Mouse (Mus musculus) adrenal gland, postnatal 36 days (tissue): ENCODE measurements around the gene Plpp3. TPM values are rescaled to one million over a fixed set of nuclear protein-coding genes. Genes with fewer than 3 reads are reported as not detected.

Experiments
- DNase-seq, 2 experiments: peaks; one replicate each; pipeline ENCODE4 v3.0.0; 2021; ENCODE audit warnings: mixed read lengths in 1 of 2
- total RNA-seq, 2 experiments: library from RNA; stranded (reverse); gene quantifications; 2 replicates each; pipeline ENCODE4 v1.2.3; 2021

Plpp3 gene
- total RNA-seq, 2 experiments from 2014 or later: 246 to 407 TPM

GRCm38 (mm10) chr4:105158169-105158555, 1.0 kb downstream of the Plpp3 start:
- peak; percentile 81 to 85 for DNase-seq

- DNase-seq: peak in 1 of 2 experiments; percentile 58
These were observed 1.7 kb downstream of the Plpp3 start for GRCm38 (mm10) chr4:105158651-105159530.

- no peak for DNase-seq
These were observed 2.4 kb downstream of the Plpp3 start for GRCm38 (mm10) chr4:105159531-105159870.

DNA sequence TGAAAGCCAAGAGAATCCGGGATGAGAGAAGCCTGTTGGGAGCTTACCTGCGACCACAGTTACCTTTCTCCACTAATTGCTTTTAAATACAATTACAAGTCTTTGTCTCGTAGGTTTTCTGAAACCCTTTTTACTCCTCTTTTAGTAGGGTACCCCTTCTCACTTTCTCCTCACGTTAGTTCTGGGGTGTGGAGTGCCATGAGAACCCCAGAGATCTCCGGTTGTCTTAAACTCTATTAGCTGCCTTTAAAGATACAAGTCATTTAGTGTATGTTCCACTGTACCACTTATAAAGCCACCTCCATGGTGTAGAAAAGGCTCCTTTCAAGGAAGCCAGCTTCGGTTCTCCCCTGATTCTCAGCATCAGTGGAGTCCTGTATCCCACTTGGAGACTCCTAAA, 3.3 kb downstream of the Plpp3 start:
- DNase-seq: no peak

DNA sequence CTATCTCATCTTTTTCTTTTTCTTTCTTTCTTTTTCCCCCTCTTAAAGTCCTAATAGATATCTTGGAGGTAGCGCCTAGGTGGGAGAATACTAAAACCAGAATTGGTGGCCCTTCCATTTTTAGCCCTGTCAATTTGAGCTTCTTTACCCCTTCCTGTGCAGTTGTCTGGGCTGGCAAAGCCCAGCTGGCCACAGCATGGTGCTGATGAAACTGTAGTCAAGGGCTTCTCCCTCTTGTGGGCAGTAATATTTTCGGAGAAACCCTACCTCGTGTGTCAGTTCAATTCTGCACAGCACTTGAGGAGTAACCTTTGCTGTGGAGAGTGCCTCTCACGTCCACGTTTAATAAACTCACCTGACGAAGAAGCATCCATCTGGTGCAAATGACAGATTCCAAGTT, 4.9 kb downstream of the Plpp3 start:
- DNase-seq: no peak

DNA sequence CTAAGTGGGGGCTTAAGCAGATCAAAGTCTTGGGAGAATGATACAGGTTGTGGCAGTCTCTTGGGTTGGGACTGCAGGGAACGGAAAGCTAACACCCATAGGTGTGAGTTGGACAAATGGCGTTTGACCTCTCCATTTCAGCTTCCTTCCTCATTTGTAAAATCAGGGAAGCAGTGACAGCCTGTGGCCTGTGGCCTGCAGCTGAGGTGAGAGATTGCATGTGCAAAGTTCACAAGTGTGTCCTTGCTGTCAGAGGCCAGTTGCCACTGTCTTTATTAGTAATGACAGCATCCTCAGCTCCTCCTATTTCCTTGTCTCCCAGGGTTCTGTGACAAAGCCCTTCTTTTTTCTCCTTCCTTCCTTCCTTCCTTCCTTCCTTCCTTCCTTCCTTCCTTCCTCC, 5.5 kb downstream of the Plpp3 start:
- DNase-seq: no peak

GRCm38 (mm10) chr4:105163981-105164411, 6.8 kb downstream of the Plpp3 start:
- no peak for DNase-seq

DNA sequence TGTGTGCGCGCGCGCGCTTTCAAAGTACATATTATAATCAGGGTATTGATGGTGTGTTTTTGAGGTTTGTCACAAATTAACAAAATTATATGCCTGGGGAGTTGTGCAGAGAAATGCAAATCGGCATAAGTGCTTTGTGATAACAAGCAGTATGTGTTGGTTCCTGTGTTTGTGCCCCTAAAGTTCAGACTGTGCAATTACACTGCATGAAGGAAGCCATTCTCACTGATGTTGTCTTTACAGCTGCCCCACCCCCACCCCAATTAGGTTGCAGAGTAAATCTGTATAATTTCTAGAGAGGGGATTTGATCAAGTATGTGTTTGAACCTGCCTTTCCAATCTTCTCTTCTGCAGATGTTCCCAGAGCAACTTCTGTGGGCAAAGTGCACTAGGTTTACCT, 7.8 kb downstream of the Plpp3 start:
- no peak for DNase-seq

DNA sequence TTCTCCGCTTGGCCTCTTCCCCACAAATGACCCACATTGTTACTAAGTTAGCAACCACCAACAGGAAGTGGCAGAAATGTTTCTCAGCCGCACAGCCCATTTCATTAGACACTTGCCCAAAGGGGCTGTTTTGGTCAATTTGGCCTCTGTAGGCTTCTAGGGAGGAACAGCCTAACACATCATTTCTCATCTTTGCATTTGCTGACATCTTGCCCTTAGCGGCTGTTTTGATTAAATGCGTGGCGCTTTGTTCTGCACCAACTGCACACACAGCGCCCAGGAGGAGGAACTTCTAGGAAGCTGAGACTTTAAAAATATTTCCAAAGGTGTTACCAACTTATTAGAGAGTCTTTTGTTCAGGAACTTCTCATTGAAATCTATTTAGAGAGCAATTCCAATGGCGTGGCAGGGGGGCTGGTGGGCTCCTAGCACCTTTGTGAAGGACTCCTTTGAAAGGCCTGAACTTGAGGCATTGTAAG, 12.0 kb downstream of the Plpp3 start:
- no peak for DNase-seq

- DNase-seq: no peak
These were observed 13.0 kb downstream of the Plpp3 start for GRCm38 (mm10) chr4:105169826-105170810.

DNA sequence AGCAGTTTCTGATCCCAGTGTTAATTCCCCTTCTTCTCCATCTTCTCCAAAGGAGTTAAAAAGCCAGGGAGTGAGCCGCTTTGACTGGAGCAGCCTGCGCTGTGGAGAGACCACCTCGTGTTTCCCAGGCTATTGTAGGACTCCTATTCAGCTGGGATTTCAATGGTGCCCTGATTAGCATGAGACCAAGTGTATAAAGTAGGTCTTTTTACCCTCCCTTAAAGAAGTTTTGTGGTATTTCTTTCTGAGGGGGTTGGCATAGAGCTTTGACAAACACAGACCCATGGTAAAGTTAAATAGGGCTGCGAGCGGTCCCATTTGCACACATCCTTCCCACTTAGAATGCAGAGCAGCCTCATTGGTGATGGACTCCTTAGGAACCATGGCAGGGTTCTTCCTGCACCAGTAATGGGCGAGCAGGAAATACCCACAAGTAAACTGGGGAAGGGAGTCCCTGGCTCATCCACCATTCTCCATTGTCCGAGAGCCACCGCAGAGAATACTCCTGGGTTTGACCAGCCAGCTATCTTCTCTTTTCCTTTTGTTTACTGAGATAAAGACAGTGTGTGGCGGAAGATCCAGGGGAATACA, 13.8 kb downstream of the Plpp3 start:
- peak in 1 of 2 experiments; percentile 1 for DNase-seq

- DNase-seq: peak in 1 of 2 experiments; percentile 0
These were observed 14.3 kb downstream of the Plpp3 start for GRCm38 (mm10) chr4:105171432-105171831.

DNA sequence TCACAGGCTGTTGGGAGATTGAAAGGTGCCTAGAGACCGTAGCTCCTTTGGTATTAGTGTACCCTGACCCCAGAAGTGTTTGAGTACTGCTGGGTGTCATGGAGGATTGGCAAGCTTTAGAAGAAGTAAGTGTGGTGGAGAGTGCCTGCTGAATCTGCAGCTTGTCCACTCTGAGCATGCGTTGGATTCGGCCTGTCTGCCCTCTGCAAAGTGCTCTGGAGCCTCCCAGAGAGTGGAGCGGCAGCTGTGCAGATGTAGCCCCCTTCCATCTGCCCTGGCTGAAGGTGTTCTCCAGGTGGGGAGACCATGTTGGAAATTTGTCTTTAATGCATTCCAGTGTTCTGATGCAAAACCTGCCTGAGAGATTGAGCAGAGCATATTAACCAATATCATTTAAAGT, 17.6 kb downstream of the Plpp3 start:
- no peak for DNase-seq

DNA sequence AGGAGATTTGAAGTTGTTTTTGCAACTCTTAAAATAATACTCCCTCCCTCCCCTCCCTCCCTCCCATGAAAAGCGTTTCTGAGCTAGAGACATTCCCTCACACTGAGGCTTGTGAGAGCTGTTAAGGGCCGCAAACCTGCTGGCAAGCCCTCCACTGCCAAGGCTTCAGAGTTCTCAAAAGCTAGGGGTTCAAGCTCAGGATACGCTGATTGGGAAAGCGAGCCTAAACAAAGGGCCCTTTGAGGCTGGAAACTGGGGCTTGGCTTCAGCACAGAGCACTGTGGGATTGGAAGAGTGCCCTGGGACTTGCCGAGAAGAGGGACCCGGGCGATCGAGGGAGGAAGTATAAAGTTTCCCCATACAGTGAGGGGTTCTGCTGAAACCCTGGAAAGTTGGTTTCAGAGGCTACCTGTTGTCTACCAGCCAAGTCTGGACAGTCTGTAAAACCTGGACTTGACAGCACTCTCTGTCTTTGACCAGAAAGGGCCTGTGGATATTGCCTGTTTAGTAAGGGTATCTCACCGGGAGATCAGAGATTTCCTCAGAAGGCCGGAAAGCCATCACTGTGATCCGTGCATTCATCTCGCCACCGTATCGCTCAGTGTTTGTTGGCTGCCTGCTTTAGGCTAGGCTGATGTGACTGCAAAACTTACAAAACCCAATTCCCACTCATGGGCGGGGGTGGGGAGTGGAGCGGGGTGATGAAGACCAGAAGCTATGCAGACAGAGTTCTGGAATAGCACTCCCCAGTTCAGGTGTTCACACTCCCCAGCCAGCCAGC, 18.3 kb downstream of the Plpp3 start:
- no peak for DNase-seq

DNA sequence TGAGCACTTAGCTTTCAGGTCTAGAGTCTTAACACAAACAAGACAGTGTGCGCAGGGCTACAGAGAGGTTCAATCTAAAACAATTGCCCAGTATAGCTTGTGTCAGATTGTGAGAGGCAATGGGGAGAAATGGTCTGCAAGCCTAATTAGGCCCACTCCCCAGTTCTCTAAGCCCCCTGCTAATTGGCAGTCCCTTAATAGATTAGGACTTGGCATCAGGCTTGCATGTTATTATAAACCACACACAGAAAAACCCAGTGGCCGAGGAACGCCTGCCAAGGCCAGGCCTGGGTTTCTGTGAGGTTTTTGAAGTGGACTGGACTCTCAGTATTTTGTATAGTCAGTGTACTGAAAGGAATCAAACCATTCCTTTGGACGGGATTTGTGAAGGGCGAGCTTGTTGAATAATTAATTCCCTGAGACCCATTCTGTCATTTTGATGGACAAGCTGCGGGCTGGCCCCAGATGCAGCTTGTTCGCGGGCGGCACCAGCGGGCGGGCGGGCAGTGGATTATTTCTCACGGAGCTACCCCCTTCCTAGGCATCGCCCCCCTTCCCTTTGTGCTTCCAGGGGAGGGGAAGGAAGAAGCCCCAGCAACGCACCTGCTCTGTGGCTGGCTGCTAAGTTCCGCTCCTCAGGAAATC, 24.0 kb downstream of the Plpp3 start:
- DNase-seq: no peak

DNA sequence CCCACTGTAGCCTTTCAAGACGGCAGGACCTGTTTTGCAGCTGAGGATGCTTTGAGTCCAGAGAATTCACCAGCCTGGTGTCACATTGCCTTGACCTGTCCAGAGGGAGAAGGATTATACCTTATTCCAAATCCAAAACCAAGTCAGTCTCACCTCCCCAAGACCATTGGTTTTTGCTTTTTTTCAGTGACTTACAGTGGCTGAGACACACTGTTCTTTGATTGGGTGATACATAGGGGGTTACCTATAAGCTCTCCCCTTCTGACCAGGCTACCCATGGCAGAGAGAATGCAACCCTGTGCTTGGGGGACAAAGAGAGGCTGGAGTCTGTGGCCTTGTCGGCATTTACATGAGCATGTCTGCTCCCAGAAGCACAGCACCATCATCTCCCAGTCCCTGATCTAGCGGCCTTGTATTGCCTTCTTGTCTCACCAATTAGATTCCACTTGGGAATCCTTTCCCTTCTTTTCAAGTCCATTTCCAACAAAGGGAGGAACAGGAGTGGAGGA, 24.6 kb downstream of the Plpp3 start:
- DNase-seq: no peak

- DNase-seq: no peak
These were observed 25.1 kb downstream of the Plpp3 start for GRCm38 (mm10) chr4:105182249-105182648.

- peak; percentile 63 to 73 for DNase-seq
These were observed 27.3 kb downstream of the Plpp3 start for GRCm38 (mm10) chr4:105184490-105184889.

DNA sequence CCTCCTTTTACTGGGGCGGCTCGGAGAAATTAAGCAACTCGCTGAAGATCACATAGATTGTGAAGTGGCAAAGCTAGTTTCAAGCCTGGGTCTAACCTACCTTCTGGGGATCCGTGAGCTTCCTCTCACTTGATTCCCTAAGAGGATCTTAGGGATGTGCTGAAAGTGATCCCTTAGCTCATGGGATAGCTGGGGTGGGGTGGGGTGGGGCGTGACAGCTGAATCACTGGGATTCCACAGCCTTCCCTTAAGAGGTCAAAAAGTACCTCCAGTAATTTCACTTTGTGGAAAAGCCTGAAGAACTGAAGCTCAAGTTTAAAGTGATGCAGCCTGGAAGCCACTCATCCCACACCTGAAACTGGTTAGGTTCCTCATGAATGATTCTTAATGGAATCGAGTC, 27.8 kb downstream of the Plpp3 start:
- no peak for DNase-seq

DNA sequence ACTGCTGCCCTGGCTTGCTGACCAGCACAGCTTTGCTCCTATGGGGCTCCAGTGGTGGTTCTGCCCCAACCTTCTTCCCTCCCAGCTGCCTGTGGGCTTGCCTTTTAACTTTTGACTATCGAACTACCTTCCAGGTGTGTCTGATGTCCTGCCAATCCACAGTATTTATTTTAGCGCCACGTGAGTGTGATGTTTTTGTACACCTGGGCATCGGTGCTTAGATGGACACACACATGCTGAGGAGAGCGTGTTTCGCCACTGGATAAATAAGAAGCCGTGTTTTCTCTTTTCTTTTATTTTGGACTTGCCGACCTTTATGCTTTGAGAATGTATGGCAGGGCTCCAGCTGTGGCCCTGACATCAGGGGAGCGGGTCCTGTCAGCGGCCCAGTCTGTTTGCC, 29.5 kb downstream of the Plpp3 start:
- DNase-seq: peak in 1 of 2 experiments; percentile 56

- no peak for DNase-seq
These were observed 30.7 kb downstream of the Plpp3 start for GRCm38 (mm10) chr4:105187873-105188272.
